Mouse (Mus musculus): ENCODE data around the gene Acot8.

- TF ChIP-seq POLR2A (IDR thresholded peaks at IDR 0.05; ENCODE audit: insufficient read depth, low read length) (no peak), CTCF (IDR thresholded peaks at IDR 0.05; ENCODE audit: low read depth, low read length) (no peak), EP300 (IDR thresholded peaks at IDR 0.05; ENCODE audit: insufficient read depth, low read depth, low read length) (no peak)
Measured at GRCm38 (mm10) chr2:164803201-164803920, 1.3 kb downstream of the Acot8 start.
